Mouse (Mus musculus): ENCODE results near the gene Rnf123.

GRCm38 (mm10) chr9:108067900-108068299, 15.2 kb downstream of the Rnf123 start:
- no peak for TF ChIP-seq EP300 (IDR thresholded peaks at IDR 0.05; ENCODE audit: insufficient read depth, low read depth, low read length)
- TF ChIP-seq CTCF (IDR thresholded peaks at IDR 0.05; ENCODE audit: low read depth, low read length), result peak; percentile 72
